Mouse (Mus musculus) embryo, embryonic 11.5 days (tissue): ENCODE data around the gene Afap1.

Experiments
- DNase-seq: peaks from one replicate; pipeline ENCODE4 v3.0.0-alpha.2; 2012; ENCODE audit warnings: low read depth, low spot score

Gene Afap1

DNA sequence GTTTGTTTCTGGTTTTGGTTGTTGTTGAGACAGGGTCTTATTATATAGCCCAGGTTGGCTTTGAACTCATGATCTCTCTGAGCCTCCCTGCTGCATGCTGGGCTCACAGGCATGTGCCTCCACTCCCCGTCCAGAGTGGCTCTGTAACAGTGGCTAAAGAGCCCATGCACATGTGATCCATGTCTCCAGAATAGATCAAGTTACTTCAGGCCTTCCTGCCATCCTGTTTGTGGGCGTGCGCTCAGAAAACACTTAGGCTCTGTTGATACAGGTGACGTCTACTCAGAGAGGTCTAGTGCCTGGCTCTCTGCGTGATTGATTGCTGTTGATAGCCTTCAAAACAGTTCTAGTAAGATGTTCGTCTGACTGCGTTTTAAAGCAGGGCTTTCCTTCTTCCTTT is 79.6 kb downstream of the Afap1 start:
- DNase-seq: no peak

GRCm38 (mm10) chr5:35973800-35974199 is 80.7 kb downstream of the Afap1 start:
- no peak for DNase-seq

GRCm38 (mm10) chr5:35974265-35974664 is 81.1 kb downstream of the Afap1 start:
- no peak for DNase-seq

DNA sequence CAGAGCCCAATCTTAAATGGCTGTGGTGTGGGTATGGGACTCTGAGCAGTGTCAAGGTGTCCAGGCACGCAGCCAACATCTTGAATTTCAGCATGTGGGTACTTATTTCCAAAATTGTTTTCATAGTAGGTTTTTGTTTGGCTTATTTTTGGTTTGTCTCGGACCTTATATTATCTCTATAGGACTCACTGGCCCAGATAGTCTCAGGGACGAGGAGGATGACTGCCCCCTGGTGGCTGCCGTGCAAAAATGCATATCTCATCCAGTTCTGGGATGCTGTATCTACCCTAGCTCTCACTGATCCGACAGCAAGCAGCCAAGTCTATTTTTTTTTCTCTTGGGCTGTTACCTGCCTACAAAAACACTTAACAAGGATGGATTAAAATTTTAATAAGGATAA is 82.6 kb downstream of the Afap1 start:
- peak; percentile 46 for DNase-seq

DNA sequence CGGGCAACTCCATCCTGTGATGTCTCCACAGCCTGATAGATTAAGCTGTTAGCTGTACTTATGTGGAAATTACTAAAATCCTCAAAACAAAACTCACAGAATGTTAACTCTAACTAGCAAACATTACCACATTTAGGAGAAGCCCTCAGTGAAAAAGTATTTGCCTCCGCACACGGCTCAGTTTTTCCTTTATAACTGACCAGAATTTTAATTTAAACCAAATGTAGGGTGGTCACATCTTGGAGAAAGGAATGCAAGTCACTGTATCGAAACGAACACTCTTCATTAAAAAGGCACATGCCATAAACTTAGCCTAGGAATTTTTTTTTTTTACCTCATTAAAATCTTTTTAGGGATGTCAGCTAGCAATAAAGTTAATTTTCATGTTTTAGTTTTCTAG is 87.4 kb downstream of the Afap1 start:
- no peak for DNase-seq

DNA sequence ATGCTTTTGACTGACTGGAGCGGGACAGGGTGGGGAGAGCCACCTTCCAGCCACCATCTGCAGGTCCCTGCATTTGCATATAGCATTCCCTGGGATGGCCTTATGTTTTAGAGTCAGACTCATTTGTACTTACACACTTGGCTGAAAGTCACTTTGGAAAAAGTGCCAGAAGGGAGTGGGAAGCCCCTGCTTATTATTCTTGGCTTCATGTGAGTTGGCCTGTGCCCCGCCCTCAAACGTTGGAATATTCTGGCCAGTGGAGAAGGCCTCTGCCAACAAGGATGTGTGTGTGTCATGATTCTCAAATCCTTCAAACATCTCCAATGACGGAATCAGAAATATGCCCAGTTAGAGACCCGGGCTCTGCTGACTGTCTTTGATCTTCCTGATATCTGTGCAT is 88.2 kb downstream of the Afap1 start:
- no peak for DNase-seq

DNA sequence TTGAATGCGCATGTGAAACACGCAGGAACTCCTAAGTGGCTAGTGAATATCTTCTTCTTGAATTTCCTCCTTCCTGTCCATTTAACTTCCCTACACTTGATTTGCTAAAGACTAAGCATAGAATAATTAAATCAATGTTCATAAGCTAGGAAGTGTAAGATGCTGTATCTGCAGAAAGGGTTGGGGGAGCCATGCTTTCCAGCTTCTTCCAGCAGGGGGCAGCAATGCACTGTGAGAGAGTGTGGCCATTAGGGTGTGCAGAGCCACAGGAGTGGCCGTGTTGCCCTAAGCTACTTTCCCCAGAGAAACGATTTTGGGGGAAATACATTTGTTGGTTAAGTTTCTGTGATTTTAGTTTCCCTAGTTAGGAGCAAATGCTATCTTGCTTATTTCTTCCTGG is 88.9 kb downstream of the Afap1 start:
- DNase-seq: peak; percentile 62

DNA sequence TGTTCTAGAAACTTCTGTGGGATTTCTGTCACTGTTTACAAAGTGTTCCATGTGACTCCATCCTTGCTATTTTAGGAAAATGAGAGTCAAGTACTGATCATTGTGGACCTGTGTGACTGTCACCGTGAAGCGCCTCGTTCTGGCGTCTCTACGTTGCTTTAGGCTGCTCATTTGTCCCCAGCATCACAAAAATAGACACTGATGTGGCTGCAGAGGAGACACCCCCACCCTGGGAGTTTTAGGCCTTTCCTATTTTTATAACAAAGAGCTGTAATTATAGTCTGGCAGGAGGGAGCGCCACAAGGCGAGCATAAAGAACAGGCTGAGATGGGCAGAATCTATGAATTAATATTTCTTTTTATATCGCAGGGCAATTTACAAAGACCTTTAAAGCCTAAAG is 92.5 kb downstream of the Afap1 start:
- DNase-seq: no peak

DNA sequence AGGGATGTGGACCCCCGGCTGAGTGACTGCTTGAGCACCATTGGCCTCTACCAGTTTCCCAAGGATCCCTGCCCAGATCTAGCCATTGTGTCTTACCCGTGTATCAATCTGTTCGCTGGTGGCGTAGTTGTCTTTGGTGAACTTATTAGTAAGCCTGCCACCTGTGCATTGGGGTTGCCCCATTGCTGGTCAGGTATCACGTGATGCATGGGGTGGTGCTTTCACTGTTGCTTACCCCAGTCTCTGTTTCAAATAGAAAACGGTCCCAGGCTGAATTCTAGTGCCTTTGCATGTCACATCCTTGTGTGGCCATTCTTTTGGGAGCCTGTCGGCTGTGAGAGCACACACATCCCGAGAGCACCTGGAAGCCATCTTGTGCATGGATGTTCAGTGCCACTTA is 95.0 kb downstream of the Afap1 start:
- no peak for DNase-seq

DNA sequence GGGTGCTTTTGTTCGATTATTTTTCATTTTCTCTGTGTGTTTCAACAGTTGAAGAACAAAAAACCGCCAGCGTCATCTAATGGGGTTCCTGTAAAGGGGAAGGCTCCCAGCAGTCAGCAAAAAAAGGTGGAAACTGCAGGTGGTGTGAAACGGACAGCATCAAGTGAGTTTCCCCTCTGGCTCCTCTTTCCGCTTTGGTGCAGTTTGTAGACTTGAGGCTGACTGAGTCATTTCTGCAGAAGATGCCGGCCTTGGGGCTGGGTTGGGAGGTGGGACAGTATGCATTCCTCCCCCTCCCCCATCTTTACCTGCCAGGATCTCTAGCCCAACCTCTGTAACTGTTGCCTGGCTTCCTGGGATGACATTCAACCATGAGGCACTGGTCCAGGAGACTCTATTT is 96.4 kb downstream of the Afap1 start:
- DNase-seq: no peak

GRCm38 (mm10) chr5:35989986-35990735 is 97.0 kb downstream of the Afap1 start:
- no peak for DNase-seq

- no peak for DNase-seq
Observed at GRCm38 (mm10) chr5:36003797-36004196, 110.7 kb downstream of the Afap1 start.

GRCm38 (mm10) chr5:36006106-36006505 is 113.0 kb downstream of the Afap1 start:
- no peak for DNase-seq

DNA sequence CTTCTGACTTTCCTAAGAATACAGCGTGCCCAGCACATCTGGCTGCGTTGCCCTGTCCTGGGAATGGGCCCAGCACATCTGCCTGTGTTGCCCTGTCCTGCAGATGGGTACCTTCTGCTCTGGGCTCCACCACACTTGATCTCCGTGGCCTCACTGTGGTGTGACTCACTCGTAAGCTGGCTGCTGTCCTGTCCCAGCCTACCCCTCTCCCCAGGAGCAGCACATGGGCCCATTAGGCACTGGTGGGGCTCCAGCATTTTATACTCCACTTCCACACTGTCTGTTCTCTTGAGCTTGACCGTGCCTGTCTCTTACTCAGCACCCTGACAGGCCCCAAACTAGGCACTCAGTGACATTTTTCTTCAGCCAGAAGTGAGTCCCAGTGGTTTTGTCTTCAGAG is 113.5 kb downstream of the Afap1 start:
- DNase-seq: no peak

DNA sequence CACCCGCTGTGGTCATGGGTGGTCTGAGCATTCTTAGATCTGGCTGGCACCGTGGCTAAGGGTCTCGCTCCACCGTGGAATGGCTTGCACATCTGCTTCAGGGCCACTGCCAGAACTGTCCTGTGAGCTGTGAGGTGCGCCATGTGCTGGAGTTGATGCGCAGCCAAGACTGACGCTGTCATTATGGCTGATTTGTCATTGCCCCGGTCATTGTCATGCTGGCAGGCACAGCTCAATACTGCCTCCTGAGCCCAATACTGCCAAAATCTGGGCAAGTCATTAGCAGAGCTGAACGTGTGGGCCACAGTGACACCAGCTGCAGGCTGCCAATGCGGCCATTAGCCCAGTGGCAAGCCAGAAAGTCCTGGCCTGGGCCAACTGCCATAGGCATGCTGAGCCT is 114.5 kb downstream of the Afap1 start:
- DNase-seq: no peak

GRCm38 (mm10) chr5:36009405-36009804 is 116.3 kb downstream of the Afap1 start:
- DNase-seq: no peak

GRCm38 (mm10) chr5:36018366-36018765 is 125.2 kb downstream of the Afap1 start:
- DNase-seq: no peak

DNA sequence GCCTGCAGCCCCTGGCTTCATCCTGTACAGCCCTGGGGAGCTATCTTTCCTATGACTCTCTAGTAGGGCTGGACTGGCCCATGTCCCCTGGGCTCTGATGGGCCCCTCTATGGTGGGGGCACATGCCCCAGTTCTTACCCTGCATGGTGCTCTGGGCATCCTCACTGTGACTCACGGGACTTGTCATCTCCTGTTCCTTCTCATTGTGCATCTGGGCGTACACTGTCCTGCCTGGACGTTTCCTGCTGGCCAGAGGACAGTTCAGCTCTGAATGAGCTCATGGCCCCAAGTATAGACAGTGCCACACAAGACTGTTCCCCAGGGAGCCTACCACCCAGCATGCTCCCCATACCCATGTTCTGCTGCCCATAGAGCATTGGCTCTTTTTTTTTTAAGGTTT is 128.0 kb downstream of the Afap1 start:
- no peak for DNase-seq

DNA sequence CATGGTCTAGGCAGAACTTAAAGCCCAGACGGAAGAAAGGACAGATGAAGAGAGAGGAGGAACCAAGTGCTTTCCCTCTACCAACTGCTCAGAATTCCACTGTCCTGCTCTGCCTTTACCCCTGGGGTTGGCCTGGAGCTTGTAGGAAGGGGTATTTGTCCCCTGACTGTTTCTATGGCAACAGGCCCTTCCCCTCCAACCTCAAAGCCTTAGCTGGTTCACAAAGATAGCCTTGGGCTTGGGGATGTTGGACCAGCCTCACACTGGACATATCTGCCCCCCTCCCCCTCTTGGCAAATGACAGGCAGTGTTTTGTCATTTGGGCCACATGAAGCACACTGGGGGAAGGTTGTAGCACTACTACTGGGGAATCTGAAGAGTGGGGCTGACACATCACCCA is 129.2 kb downstream of the Afap1 start:
- no peak for DNase-seq

GRCm38 (mm10) chr5:36024003-36024685 is 131.0 kb downstream of the Afap1 start:
- no peak for DNase-seq

DNA sequence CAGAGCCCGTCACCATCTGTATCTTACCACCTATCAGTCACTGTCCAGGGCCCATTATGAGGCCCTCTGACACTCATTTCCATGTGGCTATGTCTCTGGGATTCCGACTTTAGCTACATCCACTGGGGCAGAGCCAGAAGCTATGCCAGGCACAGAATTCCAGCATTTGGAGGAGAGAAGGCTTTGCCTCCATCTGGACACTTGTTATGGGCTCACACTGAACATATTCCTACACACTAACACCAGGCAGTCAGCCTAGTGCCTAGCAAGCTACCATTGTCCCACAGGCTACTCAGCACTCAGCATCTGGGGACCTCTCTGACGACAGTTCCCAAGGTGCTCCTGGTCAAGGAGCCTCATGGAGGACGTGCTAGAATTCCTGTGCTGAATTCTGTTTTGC is 132.0 kb downstream of the Afap1 start:
- DNase-seq: no peak

DNA sequence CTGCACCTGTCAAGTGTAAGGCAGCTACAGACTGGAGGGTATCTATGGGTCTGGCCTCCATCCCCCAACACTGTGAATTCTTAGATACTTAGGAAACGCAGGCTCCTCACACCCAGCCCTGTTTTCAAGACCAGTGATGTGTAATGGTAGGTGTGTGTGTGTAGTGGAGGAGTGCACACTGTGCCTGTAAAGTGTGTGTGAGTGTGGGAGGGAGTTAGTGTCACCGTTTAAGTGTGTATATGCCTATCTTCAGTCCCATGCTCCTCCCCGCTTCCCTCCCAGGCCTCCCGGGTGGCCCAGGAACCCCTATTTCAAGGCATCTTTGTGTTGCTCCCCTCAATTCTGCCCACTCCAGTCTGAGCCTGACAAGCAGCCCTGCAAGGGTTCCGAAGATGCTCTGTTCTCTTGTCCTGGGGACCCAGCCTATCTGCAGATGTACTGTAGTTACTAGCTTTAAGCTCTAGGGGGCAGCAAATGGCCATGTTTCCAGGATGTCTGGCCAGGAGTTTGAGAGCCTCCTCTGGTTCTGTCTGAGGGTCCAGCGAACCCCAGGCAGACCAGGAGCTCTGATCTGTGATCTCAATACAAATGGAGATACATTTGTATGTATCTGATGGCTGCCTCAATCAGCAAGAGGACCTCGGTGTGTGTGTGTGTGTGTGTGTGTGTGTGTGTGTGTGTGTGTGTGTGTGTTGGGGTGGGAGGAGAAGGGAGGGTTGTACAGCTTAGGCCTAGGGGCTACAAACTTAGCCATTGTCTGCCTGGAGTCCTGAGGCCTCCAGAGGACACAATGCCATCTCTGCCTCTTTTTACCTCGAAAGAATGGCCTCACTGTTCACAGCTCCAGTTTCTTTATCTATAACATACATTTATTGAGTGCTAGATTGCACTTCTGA is 140.7 kb downstream of the Afap1 start:
- peak; percentile 71 for DNase-seq
